Mouse (Mus musculus) megakaryocyte, embryonic 14.5 days (primary cell): ENCODE results near the gene Wdfy3.

Source experiments
- FLI1 ChIP-seq: IDR thresholded peaks from 2 replicates; pipeline ENCODE4 v1.6.1; 2012; ENCODE audit warnings: low read length, inconsistent platforms, mixed read lengths
- GATA1 ChIP-seq: IDR thresholded peaks from 3 replicates; pipeline ENCODE4 v1.6.1; 2012; ENCODE audit warnings: mixed read lengths, low read length, inconsistent platforms, borderline replicate concordance

- TF ChIP-seq GATA1 (no peak), FLI1 (no peak)
Observed at GRCm38 (mm10) chr5:101819216-101819615, 250.5 kb downstream of the Wdfy3 start.
